Mouse (Mus musculus): ENCODE results near the gene Olfr1359. TPM values are rescaled to one million over a fixed set of nuclear protein-coding genes. Genes with fewer than 3 reads are reported as not detected.
A peak's percentile ranks its signal among the peaks of the same experiment; 100 is the strongest.
"Not testable (repeated sequence)": the region's sequence is repeated elsewhere in the genome, so short reads cannot be mapped to it uniquely, and the experiment has no call there.

Gene Olfr1359
- polyA plus RNA-seq, 1 experiment from 2014 or later = not detected

DNA sequence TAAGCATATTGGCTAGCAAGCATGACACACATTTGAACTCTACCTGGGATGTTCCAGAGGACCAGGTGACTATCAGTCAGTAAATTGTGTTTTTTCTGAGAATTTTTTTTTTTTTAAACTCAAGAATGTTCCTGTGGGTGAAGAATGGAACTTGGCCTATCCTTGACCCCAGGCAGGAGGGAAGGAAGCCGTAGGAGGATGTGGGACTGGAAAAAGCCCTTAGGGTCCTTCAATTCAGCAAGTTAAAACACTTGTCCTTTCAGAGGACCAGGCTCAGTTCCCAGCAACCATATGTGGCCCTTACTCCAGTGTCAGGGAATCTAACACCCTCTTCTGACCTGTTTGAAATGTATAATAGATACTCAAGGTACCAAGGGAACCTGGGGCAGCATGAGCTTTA lies 31.6 kb downstream of the Olfr1359 start:
- H3K4me1 ChIP-seq (ENCODE audit: insufficient read depth) = no peaks in the 10 kb centered on the region
- H3K27ac ChIP-seq (ENCODE audit: low read depth) = no peak overlapping the region
- TF ChIP-seq CTCF (IDR thresholded peaks at IDR 0.05; ENCODE audit: low read depth) = no peak
- ATAC-seq (ENCODE audit: insufficient read depth) (no peak), DNase-seq (no peak)
- H3K9ac ChIP-seq = no peak overlapping the region
- H3K9me3 ChIP-seq (ENCODE audit: low read depth, low read length) = no peaks in the 10 kb centered on the region
- H3K36me3 ChIP-seq (ENCODE audit: insufficient read depth) = no peaks in the 10 kb centered on the region
- 41% methylated on average over 1 of the region's 1 CpGs for WGBS
- H3K4me2 ChIP-seq = no peak overlapping the region
- no peaks in the 10 kb centered on the region for H3K27me3 ChIP-seq (ENCODE audit: insufficient read depth, low read length)
- no peak overlapping the region for H3K4me3 ChIP-seq (ENCODE audit: low read depth, low read length)

DNA sequence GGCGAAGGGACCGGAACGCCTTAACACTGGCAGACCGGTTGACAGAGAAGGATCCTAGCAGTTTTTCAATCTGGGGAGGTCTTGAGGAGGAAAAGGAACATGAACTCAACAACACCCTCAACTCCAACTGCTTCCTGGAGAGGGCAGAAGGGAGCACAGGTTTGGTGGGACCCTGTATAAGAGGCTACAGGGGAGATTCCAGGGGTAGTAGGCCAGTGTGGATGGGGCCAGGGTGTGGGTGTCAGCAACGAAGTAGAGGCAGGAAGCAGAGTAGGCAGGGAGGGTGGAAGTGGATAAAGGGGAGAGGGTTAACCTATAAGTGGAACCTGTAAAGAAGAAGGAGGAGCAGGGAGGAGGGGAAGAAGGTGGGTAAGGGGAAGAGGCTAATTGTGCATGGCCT lies 35.6 kb downstream of the Olfr1359 start:
- Histone ChIP-seq H3K27ac (ENCODE audit: low read depth) (peak overlapping the region; percentile 99), H3K9ac (no peak overlapping the region), H3K4me3 (ENCODE audit: low read depth, low read length) (no peak overlapping the region), H3K9me3 (ENCODE audit: low read depth, low read length) (no peaks in the 10 kb centered on the region), H3K27me3 (ENCODE audit: insufficient read depth, low read length) (no peaks in the 10 kb centered on the region), H3K4me2 (no peak overlapping the region), H3K36me3 (ENCODE audit: insufficient read depth) (no peaks in the 10 kb centered on the region), H3K4me1 (ENCODE audit: insufficient read depth) (no peaks in the 10 kb centered on the region)
- no peak; the same call in 1 of the 2 replicates for ATAC-seq (ENCODE audit: insufficient read depth)
- DNase-seq = peak; percentile 42
- WGBS = 71% methylated on average over 5 of the region's 5 CpGs
- TF ChIP-seq CTCF (IDR thresholded peaks at IDR 0.05; ENCODE audit: low read depth) = no peak; the same call in 1 of the 2 replicates

DNA sequence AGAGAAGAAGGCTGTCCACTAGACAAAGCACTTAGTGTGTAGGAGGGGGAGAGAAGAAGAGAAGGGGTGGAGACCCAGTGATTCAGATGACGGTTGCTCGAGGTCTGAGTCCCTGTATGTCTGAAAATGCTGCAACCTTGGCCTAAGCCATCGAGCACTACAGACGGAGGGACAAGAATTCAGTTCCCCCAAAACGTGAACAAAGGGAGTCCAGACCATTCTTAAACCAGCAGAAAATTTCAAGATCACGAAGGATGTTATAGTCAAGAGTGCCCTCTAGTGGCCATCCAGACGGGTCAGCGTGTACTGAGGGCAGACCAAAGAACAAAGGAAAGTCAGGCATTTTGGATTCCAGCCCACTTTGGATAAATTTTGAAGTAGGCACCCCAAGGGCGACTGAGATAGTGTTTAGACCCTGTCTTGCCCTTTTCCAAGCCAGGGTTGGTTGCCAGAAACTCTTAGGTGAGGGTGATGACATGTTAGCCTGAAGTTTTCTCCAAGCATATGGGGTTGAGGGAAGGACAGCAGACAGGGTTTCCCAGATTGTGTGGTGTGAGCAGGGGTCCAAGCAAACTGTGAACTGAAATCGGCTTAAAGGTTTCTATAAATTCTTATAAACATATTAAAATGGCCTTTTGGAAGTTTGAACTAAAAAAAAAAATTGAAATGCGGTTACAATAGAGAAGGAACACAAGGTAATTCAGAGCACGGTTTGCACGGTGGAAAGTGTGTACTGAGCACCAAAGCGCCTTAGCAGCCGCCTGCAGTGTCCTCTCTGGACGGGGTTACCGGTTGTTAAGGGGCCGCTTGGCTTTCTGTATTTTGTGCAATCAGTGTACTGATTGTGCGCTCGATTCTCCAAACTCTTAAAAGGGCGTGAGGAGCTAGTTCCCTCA lies 36.3 kb downstream of the Olfr1359 start:
- Histone ChIP-seq H3K4me2 (peak overlapping the region; percentile 74), H3K4me3 (ENCODE audit: low read depth, low read length) (peak overlapping the region; percentile 52), H3K36me3 (ENCODE audit: insufficient read depth) (no peaks in the 10 kb centered on the region), H3K9me3 (ENCODE audit: low read depth, low read length) (no peaks in the 10 kb centered on the region), H3K4me1 (ENCODE audit: insufficient read depth) (no peaks in the 10 kb centered on the region), H3K27me3 (ENCODE audit: insufficient read depth, low read length) (no peaks in the 10 kb centered on the region), H3K27ac (ENCODE audit: low read depth) (peak overlapping the region; percentile 99), H3K9ac (peak overlapping the region; percentile 77)
- peak; percentile 89 for TF ChIP-seq CTCF (IDR thresholded peaks at IDR 0.05; ENCODE audit: low read depth)
- ATAC-seq (ENCODE audit: insufficient read depth) (peak; percentile 82), DNase-seq (peak; percentile 98)
- under 1% methylated on average over 21 of the region's 21 CpGs for WGBS

DNA sequence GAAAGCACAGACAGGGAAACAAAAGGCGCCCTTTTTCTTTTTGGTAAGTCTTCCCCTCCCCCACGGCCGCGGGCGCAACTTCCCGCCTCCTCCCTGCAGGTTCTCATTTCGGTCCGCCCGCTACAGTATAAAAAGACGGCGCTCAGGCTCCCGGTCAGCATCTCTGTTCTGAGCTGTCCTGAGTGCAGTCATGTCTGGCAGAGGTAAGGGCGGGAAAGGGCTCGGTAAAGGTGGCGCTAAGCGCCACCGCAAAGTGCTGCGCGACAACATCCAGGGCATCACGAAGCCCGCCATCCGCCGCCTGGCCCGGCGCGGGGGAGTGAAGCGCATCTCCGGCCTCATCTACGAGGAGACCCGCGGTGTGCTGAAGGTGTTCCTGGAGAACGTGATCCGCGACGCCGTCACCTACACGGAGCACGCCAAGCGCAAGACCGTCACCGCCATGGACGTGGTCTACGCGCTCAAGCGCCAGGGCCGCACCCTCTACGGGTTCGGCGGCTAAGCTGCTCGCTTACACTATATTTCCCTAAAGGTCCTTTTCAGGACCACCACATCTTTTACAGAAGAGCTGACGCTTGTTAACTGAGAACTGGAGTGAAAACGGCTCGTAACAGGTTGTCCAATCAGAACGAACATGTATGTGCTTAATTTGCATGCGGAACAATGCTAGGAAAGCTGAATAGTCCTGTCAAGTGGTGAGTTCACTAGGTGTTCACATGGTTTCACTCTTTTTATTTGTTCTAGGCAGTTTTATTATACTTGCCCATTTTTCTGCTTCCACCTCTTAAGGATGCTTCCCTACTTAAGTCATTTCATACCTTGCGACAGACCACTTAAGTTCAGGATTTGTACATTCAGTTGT lies 37.2 kb downstream of the Olfr1359 start, which contains the start of gene Hist1h4j:
Gene Hist1h4j (plus strand): TSS at position 159 of the 862 bp plus-strand sequence.
- Histone ChIP-seq H3K4me3 (ENCODE audit: low read depth, low read length) (peak within 1 kb of the TSS; percentile 52), H3K27ac (ENCODE audit: low read depth) (peak within 1 kb of the TSS; percentile 99), H3K9ac (peak within 1 kb of the TSS; percentile 77), H3K4me2 (peak within 1 kb of the TSS; percentile 74)
- DNase-seq (peak; percentile 97), ATAC-seq (ENCODE audit: insufficient read depth) (peak; percentile 93)
- H3K9me3 ChIP-seq (ENCODE audit: low read depth, low read length); H3K4me1 ChIP-seq (ENCODE audit: insufficient read depth); H3K27me3 ChIP-seq (ENCODE audit: insufficient read depth, low read length); H3K36me3 ChIP-seq (ENCODE audit: insufficient read depth): not testable (repeated sequence)
- WGBS = under 1% methylated on average over 43 of the region's 56 CpGs

DNA sequence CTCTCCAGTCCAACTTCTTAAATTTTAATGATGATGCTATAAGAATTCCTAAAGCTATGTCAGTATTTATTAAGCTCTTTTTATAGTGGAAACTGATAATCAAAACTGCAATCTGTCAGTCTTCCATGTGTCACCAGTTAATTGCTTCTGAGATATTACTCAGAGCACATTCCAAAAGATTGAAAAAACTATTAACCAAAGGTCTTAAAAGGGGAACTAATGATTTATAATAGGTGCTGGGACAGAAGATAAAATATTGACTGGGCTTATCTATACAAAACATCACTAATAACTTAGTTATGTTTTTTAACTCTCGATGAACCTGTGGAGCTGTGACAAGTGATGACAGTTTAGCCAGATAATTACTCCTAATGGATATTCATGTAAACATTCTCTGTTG lies 47.1 kb downstream of the Olfr1359 start:
- no peak overlapping the region for H3K27ac ChIP-seq (ENCODE audit: low read depth)
- H3K36me3 ChIP-seq (ENCODE audit: insufficient read depth) = no peaks in the 10 kb centered on the region
- no peak overlapping the region for H3K4me2 ChIP-seq
- no peaks in the 10 kb centered on the region for H3K9me3 ChIP-seq (ENCODE audit: low read depth, low read length)
- H3K27me3 ChIP-seq (ENCODE audit: insufficient read depth, low read length) = no peaks in the 10 kb centered on the region
- H3K4me1 ChIP-seq (ENCODE audit: insufficient read depth) = no peaks in the 10 kb centered on the region
- ATAC-seq (ENCODE audit: insufficient read depth) (no peak), DNase-seq (no peak)
- H3K9ac ChIP-seq = no peak overlapping the region
- no peak for TF ChIP-seq CTCF (IDR thresholded peaks at IDR 0.05; ENCODE audit: low read depth)
- WGBS = 42% methylated on average over 1 of the region's 1 CpGs
- H3K4me3 ChIP-seq (ENCODE audit: low read depth, low read length) = no peak overlapping the region

DNA sequence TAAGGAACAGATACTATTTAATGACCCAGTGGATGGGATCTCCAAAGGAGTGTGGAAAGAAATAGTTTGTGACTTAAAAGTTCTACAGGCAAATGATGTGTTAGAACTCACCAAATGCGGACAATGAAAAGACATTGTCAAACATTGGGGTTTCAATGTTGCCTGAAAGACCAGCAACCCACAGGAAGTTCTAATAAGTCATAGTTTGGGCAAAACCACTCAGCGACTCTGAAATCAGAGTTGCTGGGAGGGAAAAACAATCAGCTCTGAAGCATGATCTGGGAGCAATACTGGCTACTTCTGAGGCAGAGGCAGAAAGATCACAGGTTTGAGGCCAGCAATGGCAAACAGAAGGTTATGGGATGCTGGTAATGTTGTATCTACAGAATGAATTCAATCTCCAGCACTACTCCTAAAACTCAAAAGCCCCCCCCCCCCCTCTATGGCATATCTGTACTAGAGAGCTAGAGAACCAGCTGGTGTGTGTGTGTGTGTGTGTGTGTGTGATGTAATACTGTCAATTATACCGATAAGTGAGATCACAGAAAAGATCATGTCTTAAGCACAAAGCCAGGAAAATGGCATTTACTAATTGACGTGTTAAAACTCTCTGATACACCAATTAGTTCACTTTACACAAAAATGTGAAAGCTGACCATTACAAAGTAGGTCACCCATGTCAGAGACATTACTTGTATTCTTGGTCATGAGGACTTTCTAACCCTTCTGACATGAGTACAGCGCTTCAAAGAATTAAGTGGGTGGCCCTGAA lies 51.7 kb downstream of the Olfr1359 start:
- 2% methylated on average over 5 of the region's 5 CpGs for WGBS
- Histone ChIP-seq H3K4me3 (ENCODE audit: low read depth, low read length) (peak overlapping the region; percentile 57), H3K9me3 (ENCODE audit: low read depth, low read length) (no peaks in the 10 kb centered on the region), H3K27me3 (ENCODE audit: insufficient read depth, low read length) (no peaks in the 10 kb centered on the region), H3K27ac (ENCODE audit: low read depth) (peak overlapping the region; percentile 97), H3K36me3 (ENCODE audit: insufficient read depth) (no peaks in the 10 kb centered on the region), H3K4me1 (ENCODE audit: insufficient read depth) (no peaks in the 10 kb centered on the region), H3K9ac (peak overlapping the region; percentile 82), H3K4me2 (peak overlapping the region; percentile 84)
- ATAC-seq (ENCODE audit: insufficient read depth) = no peak
- TF ChIP-seq CTCF (IDR thresholded peaks at IDR 0.05; ENCODE audit: low read depth) = no peak
- peak; percentile 68 for DNase-seq

DNA sequence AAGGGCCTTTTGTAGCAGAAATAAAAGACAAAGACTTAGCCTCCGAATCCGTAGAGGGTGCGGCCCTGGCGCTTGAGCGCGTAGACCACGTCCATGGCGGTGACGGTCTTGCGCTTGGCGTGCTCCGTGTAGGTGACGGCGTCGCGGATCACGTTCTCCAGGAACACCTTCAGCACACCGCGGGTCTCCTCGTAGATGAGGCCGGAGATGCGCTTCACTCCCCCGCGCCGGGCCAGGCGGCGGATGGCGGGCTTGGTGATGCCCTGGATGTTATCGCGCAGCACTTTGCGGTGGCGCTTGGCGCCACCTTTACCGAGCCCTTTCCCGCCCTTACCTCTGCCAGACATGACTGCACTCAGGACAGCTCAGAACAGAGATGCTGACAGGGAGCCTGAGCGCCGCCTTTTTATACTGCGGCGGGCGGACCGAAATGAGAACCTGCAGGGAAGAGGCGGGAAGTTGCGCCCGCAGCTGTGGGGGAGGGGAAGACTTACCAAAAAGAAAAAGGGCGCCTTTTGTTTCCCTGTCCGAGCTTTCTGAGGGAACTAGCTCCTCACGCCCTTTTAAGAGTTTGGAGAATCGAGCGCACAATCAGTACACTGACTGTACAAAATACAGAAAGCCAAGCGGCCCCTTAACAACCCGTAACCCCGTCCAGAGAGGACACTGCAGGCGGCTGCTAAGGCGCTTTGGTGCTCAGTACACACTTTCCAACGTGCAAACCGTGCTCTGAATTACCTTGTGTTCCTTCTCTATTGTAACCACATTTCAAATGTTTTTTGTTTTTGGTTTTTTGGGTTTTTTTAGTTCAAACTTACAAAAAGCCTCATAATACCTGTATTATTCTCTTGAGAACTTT lies 52.5 kb downstream of the Olfr1359 start, which contains the start of gene Hist1h4k:
Gene Hist1h4k (minus strand): TSS at position 347 of the 859 bp plus-strand sequence.
- under 1% methylated on average over 42 of the region's 56 CpGs for WGBS
- Histone ChIP-seq H3K9ac (peak within 1 kb of the TSS; percentile 82), H3K4me2 (peak within 1 kb of the TSS; percentile 84), H3K27ac (ENCODE audit: low read depth) (peak within 1 kb of the TSS; percentile 98), H3K4me3 (ENCODE audit: low read depth, low read length) (peak within 1 kb of the TSS; percentile 57)
- H3K36me3 ChIP-seq (ENCODE audit: insufficient read depth); H3K9me3 ChIP-seq (ENCODE audit: low read depth, low read length); H3K4me1 ChIP-seq (ENCODE audit: insufficient read depth); H3K27me3 ChIP-seq (ENCODE audit: insufficient read depth, low read length): not testable (repeated sequence)
- DNase-seq (peak; percentile 98), ATAC-seq (ENCODE audit: insufficient read depth) (peak; percentile 85)
